Mouse (Mus musculus) heart, adult 18-20 months (tissue): Measurements from ENCODE around the gene Epb41l1. TPM values are rescaled to one million over a fixed set of nuclear protein-coding genes. Genes with fewer than 3 reads are reported as not detected.
A peak's percentile ranks its signal among the peaks of the same experiment; 100 is the strongest.

Experiments used
- DNase-seq, 2 experiments: peaks; one replicate each; pipeline ENCODE4 v3.0.0; 2021 to 2022; ENCODE audit warnings: mixed read lengths in 1 of 2
- total RNA-seq, 2 experiments: library from RNA; stranded (reverse); gene quantifications; 2 replicates each; pipeline ENCODE4 v1.2.3; 2021

Gene Epb41l1
- total RNA-seq, 2 experiments from 2014 or later: 7.5 to 10.5 TPM

DNA sequence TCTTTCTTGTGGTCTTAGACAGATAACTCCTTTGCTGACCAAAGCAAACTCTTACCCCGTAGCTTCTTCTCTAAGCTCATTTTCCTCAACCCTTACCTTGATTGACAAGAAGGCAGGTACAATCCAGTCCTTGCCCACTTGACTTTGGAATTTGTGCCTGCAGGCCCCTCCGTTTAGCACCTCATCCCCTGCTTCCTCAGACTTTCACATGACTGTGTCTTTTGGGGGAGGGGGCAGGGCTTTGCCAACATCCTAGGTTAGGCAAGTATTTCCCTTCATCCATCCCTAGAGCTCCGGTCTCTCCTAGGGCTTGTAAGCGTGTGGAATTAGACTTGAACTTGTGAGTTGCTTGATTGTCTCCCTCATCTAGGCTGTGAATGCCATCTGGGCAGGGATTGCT lies 3.0 kb downstream of the Epb41l1 start:
- DNase-seq: no peak

DNA sequence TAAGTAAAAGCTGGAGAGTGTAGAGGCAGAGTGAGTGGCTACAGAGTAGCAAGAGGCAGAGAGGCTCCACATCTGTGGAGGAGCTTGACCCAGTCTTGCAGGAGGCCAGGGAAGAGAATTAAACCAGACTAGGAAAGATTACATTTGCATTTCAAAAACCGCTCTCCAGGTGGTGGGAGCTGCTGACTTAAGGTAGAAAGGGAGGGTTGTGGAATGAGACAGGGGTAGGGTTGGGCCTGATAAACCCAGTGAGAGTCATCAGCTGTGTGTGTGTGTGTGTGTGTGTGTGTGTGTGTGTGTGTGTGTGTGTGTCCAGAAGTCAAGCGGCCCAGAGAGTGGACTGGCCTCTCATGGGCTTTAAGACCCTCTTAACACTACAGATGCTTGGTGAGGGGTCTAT lies 4.9 kb downstream of the Epb41l1 start:
- DNase-seq: no peak

DNA sequence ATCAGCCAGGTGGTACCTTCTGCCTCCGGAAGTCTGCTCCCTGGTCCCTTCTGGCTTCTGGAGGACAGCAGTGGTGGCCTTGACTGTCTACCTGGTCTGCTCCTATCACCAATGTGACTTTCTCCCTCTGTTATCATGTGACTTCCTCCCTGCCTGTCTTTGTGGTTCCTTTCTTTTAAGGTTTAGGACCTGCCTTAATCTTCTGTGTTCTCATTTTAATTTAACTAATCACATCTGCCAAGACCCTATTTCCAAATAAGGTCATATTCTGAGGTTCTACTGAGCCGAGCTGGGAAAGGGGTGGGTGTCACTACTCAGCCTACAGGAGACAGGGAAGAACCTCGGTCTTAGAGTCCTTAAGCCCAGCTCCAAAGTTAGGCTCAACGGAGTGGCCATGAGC lies 5.4 kb downstream of the Epb41l1 start:
- no peak for DNase-seq

DNA sequence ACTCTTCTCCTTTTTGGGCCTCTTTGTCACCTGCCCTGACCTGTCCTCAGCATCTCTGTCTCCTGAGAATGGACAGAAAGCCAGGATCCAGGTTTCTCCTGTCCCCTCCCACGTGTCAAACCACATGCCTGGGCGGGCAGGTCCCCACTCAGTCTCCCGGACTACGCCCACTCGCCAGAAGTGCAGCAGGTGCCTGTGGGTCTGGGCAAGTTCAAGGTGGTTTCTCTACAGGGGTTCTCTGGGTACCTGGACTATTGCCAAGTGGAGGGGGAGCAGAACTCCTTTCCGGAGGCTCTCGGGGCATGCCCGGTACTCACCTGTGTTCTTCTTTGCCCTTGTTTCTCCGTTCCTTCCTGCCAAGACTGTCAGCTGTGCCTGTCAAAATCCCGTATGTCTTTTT lies 9.1 kb downstream of the Epb41l1 start:
- DNase-seq: no peak

DNA sequence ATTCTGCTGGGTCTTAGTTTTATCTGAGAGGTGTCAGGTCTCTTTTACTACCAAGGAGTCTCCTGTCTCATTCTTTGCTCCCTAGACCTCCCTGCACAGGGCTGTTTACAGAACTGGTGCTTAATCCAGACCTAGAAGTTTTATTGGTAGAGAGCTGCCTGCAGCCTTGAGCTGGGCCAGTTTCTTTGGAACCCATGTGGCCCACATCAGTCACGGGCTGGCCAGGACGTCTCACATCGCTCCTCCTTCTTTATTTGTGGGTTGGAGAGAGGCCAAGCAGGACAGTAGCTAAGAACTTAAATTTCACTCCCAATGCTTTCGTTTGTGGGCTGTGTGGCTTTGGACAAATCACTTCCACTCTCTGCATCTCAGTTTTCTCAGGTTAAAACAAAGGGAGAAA lies 9.6 kb downstream of the Epb41l1 start:
- DNase-seq: no peak

DNA sequence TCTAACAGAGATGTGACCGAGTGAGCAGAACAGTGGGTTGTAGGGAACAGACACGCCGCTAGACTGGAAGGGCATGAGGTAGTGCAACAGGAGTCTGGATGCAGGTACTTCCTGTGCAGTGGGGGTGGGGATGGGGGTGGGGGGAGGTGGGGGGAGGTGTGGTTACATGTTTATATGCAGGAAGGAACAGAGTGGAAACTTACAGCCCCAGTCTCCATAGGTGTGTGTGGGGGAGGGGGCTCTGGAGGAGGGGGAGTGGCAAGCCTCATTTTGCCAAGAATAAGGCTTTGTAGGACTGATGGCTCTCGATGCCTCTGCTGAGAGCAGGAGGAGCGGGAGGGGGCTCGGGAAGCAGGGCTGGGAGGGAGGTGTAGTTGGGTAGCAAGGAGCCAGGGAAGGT lies 10.7 kb downstream of the Epb41l1 start:
- DNase-seq: no peak

DNA sequence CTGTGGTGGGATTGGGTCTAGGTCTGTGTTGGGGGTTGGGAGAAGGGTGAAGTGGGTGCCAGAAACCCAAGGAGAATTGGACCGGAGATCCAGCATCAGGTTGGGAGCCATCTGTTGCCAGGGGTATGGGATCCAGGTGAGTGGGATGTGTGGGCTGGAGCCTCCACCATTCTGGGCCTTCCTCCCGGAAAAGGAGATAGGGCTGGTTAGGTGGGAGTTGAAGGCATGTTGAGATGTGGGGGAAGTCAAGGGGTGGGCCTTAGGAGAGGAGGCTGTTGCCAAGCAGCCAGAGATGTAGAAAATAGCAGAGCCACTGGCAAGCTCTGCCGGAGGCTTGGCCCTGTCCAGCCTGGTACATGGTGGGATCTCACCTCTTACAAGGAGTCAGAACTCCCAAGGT lies 11.4 kb downstream of the Epb41l1 start:
- DNase-seq: no peak

DNA sequence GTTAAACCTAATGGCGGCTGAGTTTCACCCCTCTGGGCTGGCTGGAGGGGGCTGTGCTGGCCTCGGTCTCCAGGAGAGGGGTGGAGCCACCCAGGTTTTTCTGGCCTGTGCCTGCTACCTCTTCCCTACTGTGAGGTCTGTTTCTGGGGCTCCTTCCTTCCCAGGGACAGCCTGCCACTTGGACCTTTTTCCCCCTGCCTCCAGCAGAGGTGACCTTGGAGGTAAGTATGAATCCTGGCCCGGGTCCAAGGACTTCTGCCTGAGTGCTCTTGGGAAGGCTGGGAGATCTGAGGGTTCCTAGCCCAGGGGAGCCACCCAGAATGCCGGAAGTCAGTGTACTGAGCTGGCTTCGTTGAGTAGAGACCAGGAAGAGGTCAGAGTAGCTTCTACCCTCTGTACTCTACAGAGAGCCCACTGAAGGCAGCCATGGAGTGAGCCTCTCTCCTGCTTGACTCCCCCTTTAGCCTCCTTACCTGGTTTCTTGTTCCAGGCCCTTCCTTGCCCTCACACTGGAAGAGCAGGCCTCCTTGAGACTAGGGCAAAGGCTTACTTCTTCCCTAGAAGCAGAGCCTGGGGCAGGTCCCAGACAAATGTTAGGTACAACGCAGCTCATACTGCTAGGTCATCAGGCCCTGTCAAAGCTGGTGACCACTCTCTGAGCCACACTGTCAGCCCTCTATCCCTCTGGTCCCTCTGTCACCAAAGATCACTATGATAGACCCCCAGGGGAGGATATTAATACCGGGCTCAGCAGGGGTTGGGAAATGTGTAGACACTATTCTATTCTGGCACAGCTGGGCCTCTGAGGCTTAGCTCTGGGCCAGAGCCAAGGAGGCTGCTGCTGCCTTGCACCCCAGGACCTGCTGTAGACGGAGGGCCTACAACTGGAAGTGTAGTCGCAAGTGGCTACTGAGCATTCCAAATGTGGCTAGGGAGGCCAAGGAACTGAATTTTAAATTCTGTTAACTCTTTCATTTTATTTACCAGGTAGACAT lies 12.5 kb downstream of the Epb41l1 start:
- DNase-seq: peak in 1 of 2 experiments; percentile 26

DNA sequence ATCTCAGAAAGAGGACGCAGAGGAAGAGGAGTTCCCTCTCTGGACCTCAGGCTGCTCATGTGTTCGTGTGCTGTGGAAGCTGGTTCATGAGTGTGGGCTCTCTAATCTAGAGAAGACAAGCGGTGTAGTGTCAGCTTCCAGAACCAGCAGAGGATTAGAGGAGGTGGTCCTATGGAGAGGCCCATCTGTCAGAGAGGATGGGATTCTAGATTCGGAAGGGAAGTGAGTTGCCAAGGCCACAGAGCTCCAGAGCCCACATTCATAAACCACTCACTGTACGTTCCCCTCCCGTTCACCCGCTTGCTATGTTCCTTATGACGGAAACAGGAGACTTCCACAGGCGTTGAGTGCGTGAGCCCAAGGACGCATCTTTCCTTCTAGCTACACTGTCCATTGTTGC lies 16.9 kb downstream of the Epb41l1 start:
- no peak for DNase-seq

DNA sequence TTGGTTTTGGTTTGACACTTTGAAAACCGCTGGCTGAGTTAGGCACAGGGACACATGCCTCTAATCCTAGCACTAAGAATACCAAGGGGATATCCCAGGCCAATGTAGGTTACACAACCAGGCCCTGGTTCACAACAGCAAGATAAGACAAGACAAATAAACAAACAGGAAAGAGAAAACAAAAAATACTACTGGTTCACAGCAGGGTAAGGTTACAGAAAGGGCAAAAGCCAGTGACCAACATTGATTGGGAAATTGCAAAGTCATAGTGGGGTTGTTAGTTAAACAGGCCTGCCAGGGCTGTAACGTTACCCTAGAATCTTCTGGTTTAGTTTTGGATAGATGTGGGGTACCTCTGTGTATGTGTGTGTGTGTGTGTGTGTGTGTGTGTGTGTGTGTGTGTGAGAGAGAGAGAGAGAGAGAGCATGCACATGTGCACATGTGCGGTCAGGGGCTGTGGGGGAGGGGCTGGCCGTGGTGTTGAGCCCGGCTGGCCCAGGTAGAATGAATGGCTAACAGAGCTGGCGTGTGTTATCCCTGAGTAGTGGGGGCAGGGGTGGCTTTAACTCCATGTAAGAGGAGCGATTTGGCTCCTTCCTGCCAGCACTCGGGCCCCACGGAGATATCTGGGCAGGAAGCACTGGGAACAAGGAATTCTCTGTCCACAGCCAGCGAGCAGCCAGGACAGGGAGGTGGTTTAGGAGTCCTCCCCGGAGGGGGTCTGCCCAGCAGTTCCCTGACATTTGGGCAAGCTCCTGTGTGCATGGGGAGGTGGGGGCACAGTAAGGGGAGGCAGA lies 19.2 kb downstream of the Epb41l1 start:
- DNase-seq: peak; percentile 42 to 46

DNA sequence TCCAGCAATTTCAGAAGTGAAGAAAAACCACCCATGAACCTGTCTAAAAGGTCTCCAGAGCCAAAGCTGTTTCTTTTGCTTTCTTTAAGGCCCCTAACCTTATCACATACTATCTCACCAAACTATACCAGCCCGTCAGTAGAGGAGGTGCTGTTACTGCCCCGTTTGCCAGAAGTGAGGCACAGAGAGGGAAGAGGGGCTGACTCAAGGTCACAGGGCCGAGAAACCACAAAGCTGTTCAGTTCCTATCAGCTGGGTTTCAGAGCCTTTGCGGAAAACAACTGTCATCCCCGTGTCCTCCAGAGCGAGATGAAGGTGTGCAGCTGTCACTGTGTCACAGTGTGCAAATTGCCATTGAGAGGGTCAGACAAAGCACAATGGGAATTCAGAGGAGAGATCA lies 21.2 kb downstream of the Epb41l1 start:
- DNase-seq: no peak

DNA sequence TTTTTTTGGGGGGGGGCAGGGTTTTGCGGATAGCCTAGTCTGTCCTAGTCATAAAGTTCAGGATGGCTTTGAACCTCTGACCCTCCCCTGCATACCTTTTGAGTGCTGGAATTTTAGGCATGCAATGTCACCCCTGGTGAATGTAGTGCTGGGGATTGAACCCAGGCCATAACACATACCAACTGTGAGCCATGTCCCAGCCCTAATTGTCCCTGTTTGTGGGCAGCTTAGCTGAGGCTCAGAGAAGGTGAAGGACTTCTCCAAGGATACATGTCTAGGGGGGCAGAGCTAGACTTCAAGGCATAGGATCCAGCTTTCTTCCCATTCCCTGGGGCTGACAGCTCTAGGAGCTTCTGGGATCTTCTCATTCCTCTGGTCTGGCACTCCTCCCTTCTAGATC lies 22.6 kb downstream of the Epb41l1 start:
- no peak for DNase-seq

DNA sequence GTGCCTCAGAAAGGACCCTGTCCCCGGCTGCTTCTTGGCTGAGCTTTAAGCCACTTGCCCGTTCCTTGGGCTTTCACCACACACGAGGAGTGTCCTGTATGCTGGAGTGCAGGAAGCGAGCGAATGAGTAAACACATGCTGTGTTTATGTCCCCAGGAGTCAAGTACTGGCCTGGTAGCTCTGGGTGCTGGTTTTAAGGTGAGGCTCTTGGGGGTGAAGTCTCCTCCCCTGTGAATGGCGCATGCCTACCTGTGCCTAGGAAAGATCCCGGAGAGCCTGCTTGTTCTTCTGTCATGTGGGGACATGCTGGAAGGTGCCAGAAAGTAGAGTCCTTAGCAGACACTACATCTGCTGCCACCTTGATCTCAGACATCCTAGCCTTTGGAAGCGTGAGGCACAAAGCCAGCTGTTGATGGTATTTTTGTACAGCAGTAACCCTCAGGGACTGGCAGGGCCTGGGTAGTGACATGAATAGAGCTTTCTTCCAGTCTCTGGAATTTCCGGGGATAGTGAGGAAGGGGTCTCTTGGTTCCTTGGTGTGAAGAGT lies 25.9 kb downstream of the Epb41l1 start:
- DNase-seq: no peak

DNA sequence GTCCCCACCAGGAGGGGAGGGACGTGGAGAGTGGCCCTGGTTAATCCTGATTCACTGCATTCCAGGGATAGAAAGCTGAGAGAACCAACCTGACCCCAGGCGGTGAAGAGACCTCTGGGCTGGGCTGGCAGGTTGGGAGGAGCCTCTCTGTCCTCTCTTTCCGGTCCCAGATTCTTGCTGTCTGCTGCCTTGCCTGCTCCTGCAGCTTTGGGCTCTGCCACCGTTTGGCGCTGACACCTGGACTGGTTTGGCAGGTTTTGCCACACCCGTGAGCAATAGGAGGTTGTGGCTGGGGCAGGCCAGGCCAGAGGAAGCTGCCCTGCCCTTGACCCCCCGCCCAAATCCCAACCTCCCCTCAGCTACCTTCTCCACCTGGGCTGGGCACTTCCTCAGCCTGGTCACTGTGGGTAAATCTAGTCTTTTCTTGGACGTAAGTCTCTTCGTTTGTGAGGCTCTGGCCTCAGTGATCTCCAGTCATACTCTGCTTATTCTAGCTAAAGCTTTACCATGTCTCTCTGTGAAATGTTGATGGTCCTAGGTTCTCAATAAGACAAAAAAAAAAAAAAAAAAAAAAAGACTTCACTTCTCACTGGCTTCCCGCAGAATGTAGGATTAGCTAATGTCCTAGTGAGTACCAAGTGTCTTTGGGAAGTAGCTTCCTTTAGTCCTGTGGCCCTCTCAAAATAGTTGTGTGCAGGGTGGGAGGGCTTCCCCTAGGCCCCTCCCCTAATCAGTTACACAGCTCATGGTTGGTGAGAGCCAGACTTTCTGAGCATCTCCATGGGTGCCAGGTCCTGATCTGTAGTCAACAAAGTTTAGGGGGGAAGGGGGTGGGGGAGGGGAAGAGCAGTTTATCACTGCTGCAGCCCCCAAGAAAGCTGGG lies 26.9 kb downstream of the Epb41l1 start:
- DNase-seq: no peak

DNA sequence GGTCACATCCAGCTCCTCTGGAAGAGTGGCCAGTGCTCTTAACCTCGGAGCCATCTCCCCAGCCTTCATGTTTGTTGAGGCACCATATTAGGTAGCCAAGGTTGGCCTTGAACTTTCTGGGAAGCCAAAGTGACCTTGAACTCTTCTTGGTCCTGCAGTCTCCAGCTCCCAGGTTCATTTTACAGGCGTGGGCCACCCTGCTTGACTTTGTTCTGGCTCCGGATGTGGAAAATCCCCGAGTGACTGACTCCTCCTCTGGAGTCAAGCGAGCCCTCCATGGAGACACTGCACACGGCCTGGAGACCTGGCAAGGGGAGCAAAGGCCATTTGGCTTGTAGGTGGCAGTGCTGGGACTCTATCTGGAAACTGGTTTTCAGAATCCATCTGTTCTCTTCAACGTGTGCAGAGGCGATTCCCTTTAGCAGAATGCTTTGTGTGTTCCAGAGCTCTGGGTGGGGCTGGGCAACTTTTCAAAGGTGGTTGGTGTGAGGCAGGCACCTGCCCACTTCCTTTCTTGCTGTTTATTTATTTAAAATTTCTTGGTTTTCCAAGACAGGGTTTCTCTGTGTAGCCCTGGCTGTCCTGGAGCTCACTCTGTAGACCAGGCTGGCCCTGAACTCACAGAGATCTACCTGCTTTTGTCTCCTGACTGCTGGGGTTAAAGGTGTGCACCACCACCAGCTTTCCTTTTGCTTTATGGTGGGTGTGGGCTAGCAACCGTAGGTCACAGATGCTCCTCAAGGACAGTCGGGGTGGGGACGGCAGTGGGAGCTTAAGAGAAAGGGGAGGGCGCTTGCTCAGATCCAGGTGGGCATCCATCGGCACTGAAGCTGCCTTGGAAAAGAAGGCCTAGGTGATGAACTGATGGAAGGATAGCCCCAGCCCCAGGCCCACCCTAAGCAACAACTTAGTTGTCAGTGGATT lies 30.8 kb downstream of the Epb41l1 start:
- no peak for DNase-seq

DNA sequence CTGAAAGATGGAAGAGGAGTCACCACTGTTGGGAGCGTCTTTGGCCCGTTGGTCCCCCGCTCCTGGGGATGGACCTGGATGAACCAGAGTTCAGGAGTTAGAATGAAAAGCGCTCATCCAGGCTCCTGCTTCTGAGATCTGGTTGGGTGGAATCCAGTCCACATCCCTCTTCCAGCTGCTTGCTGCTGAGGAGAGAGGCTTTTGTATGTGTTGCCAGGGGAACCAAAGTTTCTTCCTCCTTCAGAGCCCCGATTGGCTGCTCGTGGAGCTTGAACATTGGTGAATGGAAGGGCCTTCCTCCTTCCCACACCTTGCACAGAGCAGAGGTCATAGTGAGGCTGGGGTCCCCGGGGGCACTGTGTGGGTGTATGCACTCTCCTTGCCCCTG lies 31.4 kb downstream of the Epb41l1 start:
- DNase-seq: no peak

DNA sequence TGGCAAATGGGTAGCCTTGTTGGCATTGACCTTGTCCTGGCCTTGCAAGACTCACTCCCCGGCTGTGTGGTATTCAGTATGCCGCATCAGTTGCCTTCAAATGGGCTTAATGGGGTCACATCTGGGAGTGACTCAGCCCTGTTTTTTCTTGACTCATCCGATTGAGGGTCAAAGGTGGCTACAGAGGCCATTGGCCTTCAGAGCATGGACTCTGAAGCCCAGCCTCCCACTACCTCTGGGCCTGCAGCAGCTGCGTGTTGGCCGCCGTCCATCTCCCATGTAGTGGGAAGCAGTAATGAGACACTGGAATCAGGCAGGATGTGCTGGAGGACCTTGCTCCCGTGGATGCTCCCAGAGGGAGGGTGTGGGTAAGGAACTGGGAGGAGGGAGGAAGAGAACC lies 33.1 kb downstream of the Epb41l1 start:
- peak; percentile 58 to 80 for DNase-seq

DNA sequence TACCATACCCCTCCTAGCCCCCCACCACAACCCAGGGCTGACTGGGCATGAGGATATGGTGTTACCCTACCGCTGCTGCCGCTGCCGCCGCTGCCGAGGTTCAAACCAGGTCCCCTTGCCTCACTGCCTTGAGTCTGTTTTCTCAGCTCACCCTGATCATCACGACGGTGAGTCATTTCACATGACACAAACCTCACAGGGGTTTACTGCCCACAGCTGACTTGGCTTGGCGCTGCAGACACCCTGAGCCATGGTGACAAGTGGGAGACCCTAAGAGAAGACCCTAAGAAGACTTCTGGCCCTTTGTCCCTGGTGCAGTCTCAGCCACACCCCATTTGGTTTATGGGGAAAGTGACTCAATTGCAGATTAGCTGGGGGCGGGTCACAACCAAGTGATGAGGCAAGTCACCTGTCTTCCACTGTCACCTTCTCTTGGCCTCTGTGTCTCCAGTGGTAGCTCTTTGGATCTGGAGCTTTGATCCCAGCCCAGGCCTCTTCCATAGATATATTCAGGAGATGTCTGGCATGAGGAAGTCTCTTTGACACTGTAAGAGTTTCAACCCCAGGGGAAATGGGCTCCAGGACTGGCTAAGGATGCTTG lies 34.9 kb downstream of the Epb41l1 start:
- DNase-seq: no peak

DNA sequence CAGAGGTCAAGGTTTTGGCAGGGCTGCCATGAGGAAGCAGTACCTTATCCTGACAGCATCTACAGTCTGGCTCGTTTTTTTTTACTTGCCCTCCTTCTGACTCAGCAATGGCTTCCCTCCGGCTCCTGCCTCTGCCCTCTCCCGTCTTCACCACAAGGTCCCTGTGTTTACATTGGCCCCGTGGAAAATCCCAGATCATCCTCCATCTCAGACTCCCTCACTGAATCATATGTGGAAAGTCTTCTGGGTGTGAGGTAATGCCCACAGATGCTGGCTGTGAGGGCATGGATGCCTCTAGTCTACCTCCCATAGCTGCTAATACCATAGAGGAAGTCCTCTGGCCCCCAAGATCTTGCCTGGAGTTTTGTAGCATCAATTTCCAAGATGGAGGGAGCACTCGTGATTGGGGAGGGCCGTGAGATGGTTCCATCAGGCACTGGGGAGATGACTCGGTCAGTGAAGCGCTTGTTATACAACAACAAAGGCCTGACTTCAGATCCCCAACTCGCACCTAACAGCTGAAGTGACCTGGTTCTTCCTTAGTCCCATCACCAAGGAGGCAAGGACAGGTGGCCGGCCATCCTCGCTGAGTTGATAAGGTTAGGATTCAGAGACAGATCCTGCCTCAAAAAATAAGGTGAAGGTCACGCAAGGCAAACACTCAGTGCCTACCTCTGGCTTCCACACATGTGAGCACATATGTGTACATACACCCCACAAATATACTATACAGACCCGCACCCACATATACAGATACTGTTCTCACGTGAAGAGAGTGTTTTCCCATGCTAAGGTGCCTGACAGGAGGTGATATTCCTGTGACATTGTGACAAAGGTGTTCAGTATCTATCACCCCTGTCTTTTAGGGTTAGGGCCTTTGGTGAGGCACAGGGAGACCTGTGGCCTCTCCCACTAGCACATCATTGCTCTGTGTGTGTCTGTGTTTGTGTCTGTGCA lies 36.0 kb downstream of the Epb41l1 start:
- DNase-seq: no peak
